Mouse (Mus musculus): ENCODE results near the gene Dync1i1. TPM values are rescaled to one million over a fixed set of nuclear protein-coding genes. Genes with fewer than 3 reads are reported as not detected.
A peak's percentile ranks its signal among the peaks of the same experiment; 100 is the strongest.

The Dync1i1 gene
- polyA plus RNA-seq, 1 experiment: 0.20 TPM

- no peak for DNase-seq
- Histone ChIP-seq H3K4me3 (replicated peaks; ENCODE audit: extremely low read depth, low read depth, low read length) (no peak overlapping the region), H3K4me1 (ENCODE audit: control insufficient read depth, insufficient read depth, low read length) (no peaks in the 10 kb centered on the region)
- WGBS: 21% methylated on average over 4 of the region's 4 CpGs
- TF ChIP-seq POLR2A (IDR thresholded peaks at IDR 0.05; ENCODE audit: borderline replicate concordance, extremely low read depth, low read depth, low read length): no peak
- no peak for TF ChIP-seq CTCF (IDR thresholded peaks at IDR 0.05; ENCODE audit: insufficient read depth, low read length)
Observed at GRCm38 (mm10) chr6:5976241-5976640, 250.8 kb downstream of the Dync1i1 start.

- no peak for DNase-seq
- Histone ChIP-seq H3K4me1 (ENCODE audit: control insufficient read depth, insufficient read depth, low read length) (no peaks in the 10 kb centered on the region), H3K4me3 (replicated peaks; ENCODE audit: extremely low read depth, low read depth, low read length) (no peak overlapping the region)
- TF ChIP-seq POLR2A (IDR thresholded peaks at IDR 0.05; ENCODE audit: borderline replicate concordance, extremely low read depth, low read depth, low read length): no peak
- TF ChIP-seq CTCF (IDR thresholded peaks at IDR 0.05; ENCODE audit: insufficient read depth, low read length): no peak
- 32% methylated on average over 15 of the region's 15 CpGs for WGBS
Observed at GRCm38 (mm10) chr6:5977238-5977920, 251.9 kb downstream of the Dync1i1 start.

GRCm38 (mm10) chr6:5991243-5991642, 265.8 kb downstream of the Dync1i1 start:
- H3K4me1 ChIP-seq (ENCODE audit: control insufficient read depth, insufficient read depth, low read length): no peaks in the 10 kb centered on the region
- H3K4me3 ChIP-seq (replicated peaks; ENCODE audit: extremely low read depth, low read depth, low read length): no peak overlapping the region
- TF ChIP-seq POLR2A (IDR thresholded peaks at IDR 0.05; ENCODE audit: borderline replicate concordance, extremely low read depth, low read depth, low read length) (no peak), CTCF (IDR thresholded peaks at IDR 0.05; ENCODE audit: insufficient read depth, low read length) (no peak)
- DNase-seq: no peak
- WGBS: 74% methylated on average over 6 of the region's 6 CpGs

DNA sequence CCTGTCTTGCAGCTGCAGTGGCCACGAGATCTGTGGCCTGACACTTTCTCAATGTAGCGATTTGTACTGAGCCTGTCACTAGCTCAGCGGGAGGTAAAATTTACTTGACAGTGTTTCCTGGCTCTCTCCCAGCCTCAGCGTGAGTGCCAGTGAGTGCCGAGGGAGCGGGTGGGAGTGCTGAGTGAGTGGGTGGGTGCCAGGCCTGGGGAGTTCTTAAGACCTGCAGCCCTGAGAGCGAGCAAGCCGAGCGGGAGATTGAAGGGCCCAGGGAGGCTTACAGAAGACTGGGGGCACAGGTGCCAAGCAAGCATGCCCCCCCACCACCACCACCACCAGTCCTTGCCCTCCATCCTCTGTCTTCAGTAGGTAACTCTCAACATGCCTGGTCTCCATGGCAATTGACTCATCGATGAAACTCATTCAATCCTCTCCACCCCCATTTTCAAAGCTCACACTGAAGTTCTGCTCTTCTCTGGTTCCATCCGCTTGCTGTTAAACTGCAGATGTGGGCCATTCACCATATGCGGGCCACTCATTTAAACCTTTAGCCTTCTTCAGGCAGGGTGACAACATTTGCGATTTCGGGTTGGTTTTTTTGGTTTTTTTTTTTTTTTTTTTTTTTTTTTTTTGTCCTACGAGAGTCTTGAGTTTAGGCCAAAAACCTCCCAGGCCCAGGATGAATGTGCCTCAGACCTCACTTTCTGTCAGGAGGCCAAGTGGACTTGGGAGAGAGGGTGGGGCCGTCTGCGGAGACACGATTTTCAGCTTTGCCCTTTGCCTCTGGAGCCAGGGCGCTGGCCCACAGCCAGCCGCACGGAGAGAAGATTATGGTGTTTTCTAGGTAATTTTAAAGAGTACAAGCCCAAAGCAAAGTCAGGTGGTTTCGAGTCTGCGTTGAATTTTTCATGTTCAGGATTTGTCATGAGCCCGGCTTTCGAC, 266.6 kb downstream of the Dync1i1 start:
- H3K4me3 ChIP-seq (replicated peaks; ENCODE audit: extremely low read depth, low read depth, low read length): no peak overlapping the region

GRCm38 (mm10) chr6:5993056-5993455, 267.6 kb downstream of the Dync1i1 start:
- TF ChIP-seq CTCF (IDR thresholded peaks at IDR 0.05; ENCODE audit: insufficient read depth, low read length): no peak
- no peak for TF ChIP-seq POLR2A (IDR thresholded peaks at IDR 0.05; ENCODE audit: borderline replicate concordance, extremely low read depth, low read depth, low read length)
- 31% methylated on average over 7 of the region's 7 CpGs for WGBS
- no peak for DNase-seq
- H3K4me1 ChIP-seq (ENCODE audit: control insufficient read depth, insufficient read depth, low read length): no peaks in the 10 kb centered on the region
- H3K4me3 ChIP-seq (replicated peaks; ENCODE audit: extremely low read depth, low read depth, low read length): no peak overlapping the region

More for the DNA sequence above, 266.6 kb downstream of the Dync1i1 start:
- 36% methylated on average over 25 of the region's 25 CpGs for WGBS
- no peak for DNase-seq
- no peaks in the 10 kb centered on the region for H3K4me1 ChIP-seq (ENCODE audit: control insufficient read depth, insufficient read depth, low read length)
- TF ChIP-seq CTCF (IDR thresholded peaks at IDR 0.05; ENCODE audit: insufficient read depth, low read length): no peak
- no peak for TF ChIP-seq POLR2A (IDR thresholded peaks at IDR 0.05; ENCODE audit: borderline replicate concordance, extremely low read depth, low read depth, low read length)

DNA sequence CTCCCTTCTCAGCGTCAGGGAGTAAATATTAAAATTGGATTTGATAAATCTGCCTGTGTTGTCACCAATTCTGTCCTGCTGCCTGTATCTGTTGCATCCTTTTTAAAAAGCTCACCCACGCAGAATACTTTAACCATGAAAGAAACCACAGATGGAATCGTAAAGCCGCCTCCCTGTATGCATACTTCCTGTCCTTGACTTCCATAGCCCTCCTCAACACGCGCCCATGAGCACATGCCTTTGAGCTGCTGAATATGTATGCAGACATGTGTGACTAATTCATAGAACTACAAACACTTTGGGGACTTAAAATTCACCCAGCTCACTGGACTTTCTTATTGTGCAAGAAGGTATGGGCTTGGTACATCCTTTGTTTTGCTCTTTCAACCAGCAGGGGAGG, 272.1 kb downstream of the Dync1i1 start:
- no peak for TF ChIP-seq POLR2A (IDR thresholded peaks at IDR 0.05; ENCODE audit: borderline replicate concordance, extremely low read depth, low read depth, low read length)
- no peak for TF ChIP-seq CTCF (IDR thresholded peaks at IDR 0.05; ENCODE audit: insufficient read depth, low read length)
- 54% methylated on average over 6 of the region's 6 CpGs for WGBS
- no peak for DNase-seq
- H3K4me3 ChIP-seq (replicated peaks; ENCODE audit: extremely low read depth, low read depth, low read length): no peak overlapping the region
- no peaks in the 10 kb centered on the region for H3K4me1 ChIP-seq (ENCODE audit: control insufficient read depth, insufficient read depth, low read length)

- WGBS: 73% methylated on average over 3 of the region's 3 CpGs
- TF ChIP-seq POLR2A (IDR thresholded peaks at IDR 0.05; ENCODE audit: borderline replicate concordance, extremely low read depth, low read depth, low read length) (no peak), CTCF (IDR thresholded peaks at IDR 0.05; ENCODE audit: insufficient read depth, low read length) (no peak)
- H3K4me3 ChIP-seq (replicated peaks; ENCODE audit: extremely low read depth, low read depth, low read length): no peak overlapping the region
- peaks cover 2% of the 10 kb centered on the region; the same call in 1 of the 2 replicates for H3K4me1 ChIP-seq (ENCODE audit: control insufficient read depth, insufficient read depth, low read length)
- no peak for DNase-seq
Observed at GRCm38 (mm10) chr6:6002061-6002460, 276.6 kb downstream of the Dync1i1 start.

- WGBS: 41% methylated on average over 12 of the region's 12 CpGs
- no peak for DNase-seq
- Histone ChIP-seq H3K4me3 (replicated peaks; ENCODE audit: extremely low read depth, low read depth, low read length) (peak overlapping the region; percentile 6), H3K4me1 (ENCODE audit: control insufficient read depth, insufficient read depth, low read length) (peaks cover 2% of the 10 kb centered on the region; the same call in 1 of the 2 replicates)
- no peak for TF ChIP-seq CTCF (IDR thresholded peaks at IDR 0.05; ENCODE audit: insufficient read depth, low read length)
- TF ChIP-seq POLR2A (IDR thresholded peaks at IDR 0.05; ENCODE audit: borderline replicate concordance, extremely low read depth, low read depth, low read length): no peak
Observed at GRCm38 (mm10) chr6:6004756-6005485, 279.5 kb downstream of the Dync1i1 start.

Measured in lung, adult 2 months (tissue).